Comparison of ENCODE assay signal across 10 mouse cellular contexts in genomic region chr13:98356176-98356972, GRCm38 (mm10). TPM values are rescaled to one million over a fixed set of nuclear protein-coding genes. Genes with fewer than 3 reads are reported as not detected.
DNase-seq lines count a peak whose midpoint lies in the region; ATAC-seq and TF ChIP-seq lines count a peak whose summit lies in the region.
"Had no signal": no experiment of that assay in that cellular context is flagged by ENCODE, and none has a peak within 500 bp of the region (broad histone marks: within the 10 kb centered on the region; RNA-seq: fewer than 3 reads in every experiment).

No protein-coding gene starts in this region.

- H3K79me2 ChIP-seq in heart, adult 2 months (replicated peaks; ENCODE audit: control insufficient read depth, insufficient read depth, low read length), result no peaks in the 10 kb centered on the region

- H3K4me3 ChIP-seq in heart, postnatal 0 days (ENCODE audit: low read depth, low read length), result peak overlapping the region; percentile 49
- H3K4me3 ChIP-seq in heart, adult 2 months, result no peak overlapping the region
- H3K4me3 ChIP-seq in embryonic facial prominence, embryonic 12.5 days, result peak overlapping the region; percentile 66
- peak overlapping the region; percentile 35 for H3K4me3 ChIP-seq in hindbrain, postnatal 0 days (ENCODE audit: low read length)
- H3K4me3 ChIP-seq in neural tube, embryonic 12.5 days, result peak overlapping the region; percentile 49

- H3K36me3 ChIP-seq in heart, postnatal 0 days (replicated peaks; ENCODE audit: control insufficient read depth, insufficient read depth, low read length), result no peaks in the 10 kb centered on the region
- H3K36me3 ChIP-seq in heart, adult 2 months (ENCODE audit: control insufficient read depth, insufficient read depth, low read length), result no peaks in the 10 kb centered on the region
- no peaks in the 10 kb centered on the region for H3K36me3 ChIP-seq in embryonic facial prominence, embryonic 12.5 days
- H3K36me3 ChIP-seq in hindbrain, postnatal 0 days (ENCODE audit: insufficient read depth, low read length), result no peaks in the 10 kb centered on the region
- no peaks in the 10 kb centered on the region for H3K36me3 ChIP-seq in neural tube, embryonic 12.5 days

- H3K9me3 ChIP-seq in heart, postnatal 0 days (replicated peaks; ENCODE audit: control insufficient read depth, low read length), result no peaks in the 10 kb centered on the region
- H3K9me3 ChIP-seq in embryonic facial prominence, embryonic 12.5 days, result no peaks in the 10 kb centered on the region
- no peaks in the 10 kb centered on the region for H3K9me3 ChIP-seq in hindbrain, postnatal 0 days (ENCODE audit: low read length)
- H3K9me3 ChIP-seq in neural tube, embryonic 12.5 days, result no peaks in the 10 kb centered on the region

- peak; percentile 27 for DNase-seq in heart, postnatal 0 days (ENCODE audit: low spot score)
- no peak for DNase-seq in heart, adult 2 months
- peak; percentile 17 for DNase-seq in hindbrain, postnatal 0 days (ENCODE audit: low spot score)
- DNase-seq in right cerebral cortex, postnatal 36 days (ENCODE audit: low spot score in 2 of 2), result no peak
- no peak for DNase-seq in layer of hippocampus, postnatal 36 days

- H3K27me3 ChIP-seq in heart, postnatal 0 days (ENCODE audit: control insufficient read depth, insufficient read depth, low read length), result peaks cover 97% of the 10 kb centered on the region
- H3K27me3 ChIP-seq in heart, adult 2 months (ENCODE audit: control insufficient read depth, insufficient read depth, low read length), result peaks cover 43% of the 10 kb centered on the region
- peaks cover 73% of the 10 kb centered on the region for H3K27me3 ChIP-seq in embryonic facial prominence, embryonic 12.5 days
- H3K27me3 ChIP-seq in hindbrain, postnatal 0 days (ENCODE audit: insufficient read depth, low read length), result peaks cover 73% of the 10 kb centered on the region
- peaks cover 87% of the 10 kb centered on the region for H3K27me3 ChIP-seq in neural tube, embryonic 12.5 days (replicated peaks)

- intact Hi-C loops in heart, adult 2 months (cut with DNase I), result loop anchor here (5.0 to 10.0 kb wide), 2 partner anchors 141 to 228 kb away; no protein-coding TSS in a partner anchor

- no peak for TF ChIP-seq EP300 in heart, postnatal 0 days (IDR thresholded peaks at IDR 0.05; ENCODE audit: low read depth)
- TF ChIP-seq EP300 in heart, adult 2 months (IDR thresholded peaks at IDR 0.05; ENCODE audit: insufficient read depth, low read depth, low read length), result no peak

- no peak for TF ChIP-seq POLR2A in heart, adult 2 months (IDR thresholded peaks at IDR 0.05; ENCODE audit: insufficient read depth, low read depth, low read length)

- no peak overlapping the region for H3K27ac ChIP-seq in heart, postnatal 0 days (ENCODE audit: low read depth)
- no peak overlapping the region for H3K27ac ChIP-seq in heart, adult 2 months
- peak overlapping the region; percentile 91 for H3K27ac ChIP-seq in embryonic facial prominence, embryonic 12.5 days
- no peak overlapping the region for H3K27ac ChIP-seq in hindbrain, postnatal 0 days
- no peak overlapping the region for H3K27ac ChIP-seq in neural tube, embryonic 12.5 days

- 12% methylated on average over 9 of the region's 9 CpGs for WGBS in heart, postnatal 0 days
- WGBS in heart, adult 2 months, result 18% methylated on average over 9 of the region's 9 CpGs
- 4% methylated on average over 9 of the region's 9 CpGs for WGBS in embryonic facial prominence, embryonic 12.5 days
- WGBS in hindbrain, postnatal 0 days, result 8% methylated on average over 9 of the region's 9 CpGs
- WGBS in neural tube, embryonic 12.5 days, result 2% methylated on average over 9 of the region's 9 CpGs

- no peak overlapping the region for H3K9ac ChIP-seq in heart, postnatal 0 days (replicated peaks; ENCODE audit: low read depth, low read length)
- H3K9ac ChIP-seq in heart, adult 2 months (ENCODE audit: low read depth, low read length), result no peak overlapping the region
- H3K9ac ChIP-seq in embryonic facial prominence, embryonic 12.5 days, result peak overlapping the region; percentile 83
- no peak overlapping the region for H3K9ac ChIP-seq in hindbrain, postnatal 0 days (replicated peaks; ENCODE audit: low read length)
- H3K9ac ChIP-seq in neural tube, embryonic 12.5 days, result peak overlapping the region; percentile 69; the same call in 1 of the 2 replicates

- no peak for TF ChIP-seq CTCF in heart, postnatal 0 days (IDR thresholded peaks at IDR 0.05; ENCODE audit: low read depth)
- TF ChIP-seq CTCF in heart, adult 2 months (IDR thresholded peaks at IDR 0.05), result no peak
- TF ChIP-seq CTCF in hindbrain, postnatal 0 days (IDR thresholded peaks at IDR 0.05; ENCODE audit: low read depth), result no peak

- no peak overlapping the region for H3K4me2 ChIP-seq in heart, postnatal 0 days (ENCODE audit: low read depth, low read length)
- peak overlapping the region; percentile 83 for H3K4me2 ChIP-seq in embryonic facial prominence, embryonic 12.5 days (replicated peaks)
- no peak overlapping the region for H3K4me2 ChIP-seq in hindbrain, postnatal 0 days (ENCODE audit: low read depth, low read length)
- peak overlapping the region; percentile 68 for H3K4me2 ChIP-seq in neural tube, embryonic 12.5 days (replicated peaks)

- no peak for ATAC-seq in heart, postnatal 0 days (ENCODE audit: insufficient read depth, low read depth)
- no peak for ATAC-seq in embryonic facial prominence, embryonic 12.5 days (ENCODE audit: insufficient number of reproducible peaks, insufficient read depth, low FRiP score, low TSS enrichment)
- ATAC-seq in hindbrain, postnatal 0 days, result no peak
- ATAC-seq in neural tube, embryonic 12.5 days (ENCODE audit: low FRiP score, low read depth), result no peak
- ATAC-seq in frontal cortex, adult (ENCODE audit: low TSS enrichment), result no peak

- 0 out of 2 replicates have a peak, but pooled peaks cover 4% of the 10 kb centered on the region for H3K4me1 ChIP-seq in heart, postnatal 0 days (ENCODE audit: control insufficient read depth, insufficient read depth)
- H3K4me1 ChIP-seq in heart, adult 2 months (ENCODE audit: control insufficient read depth, insufficient read depth, low read length), result no peaks in the 10 kb centered on the region
- H3K4me1 ChIP-seq in embryonic facial prominence, embryonic 12.5 days, result peaks cover 11% of the 10 kb centered on the region
- 0 out of 2 replicates have a peak, but pooled peaks cover 4% of the 10 kb centered on the region for H3K4me1 ChIP-seq in hindbrain, postnatal 0 days (ENCODE audit: insufficient read depth, low read length)
- peaks cover 24% of the 10 kb centered on the region for H3K4me1 ChIP-seq in neural tube, embryonic 12.5 days

RNA-seq across cellular contexts. Expression of gene Foxd1, which starts 2.3 kb away (rescaled TPM):
- not detected in 2 replicates for total RNA-seq in heart, postnatal 0 days (2014; rRNA removed; ENCODE audit: low replicate concordance)
- polyA plus RNA-seq in heart, postnatal 0 days (2015; fragmentation: Nextera tagmentation; extraction: Ambion mirVana), result not detected in 2 replicates
- total RNA-seq in heart, adult 2 months (2021), result under 1 TPM in 1 of 2 experiments, not detected in 1; 0.05 TPM
- 0.03 and 0.06 TPM in 2 replicates for polyA plus RNA-seq in heart, adult 2 months (2012; rRNA removed)
- polyA plus RNA-seq in embryonic facial prominence, embryonic 12.5 days (2016; fragmentation: Nextera tagmentation; extraction: Ambion mirVana), result 9.5 and 9.9 TPM in 2 replicates
- 1.6 and 2.1 TPM in 2 replicates for total RNA-seq in hindbrain, postnatal 0 days (2014; rRNA removed)
- 0.74 and 0.88 TPM in 2 replicates for polyA plus RNA-seq in hindbrain, postnatal 0 days (2015; fragmentation: Nextera tagmentation; extraction: Ambion mirVana)
- polyA plus RNA-seq in neural tube, embryonic 12.5 days (2016; fragmentation: Nextera tagmentation; extraction: Ambion mirVana), result 4.9 and 5.7 TPM in 2 replicates
- 1 to 10 TPM in 1 of 2 experiments, under 1 TPM in 1; 0.65 to 1.4 TPM for total RNA-seq in layer of hippocampus, postnatal 36 days (2021)
- total RNA-seq: liver, adult 2 months; monocyte, adult 5-6 weeks had no signal
- polyA plus RNA-seq: liver, adult 2 months had no signal

RNA-seq across cellular contexts. Expression of gene Btf3, which starts 39.6 kb away (rescaled TPM):
- total RNA-seq in heart, postnatal 0 days (2014; rRNA removed; ENCODE audit: low replicate concordance), result 208 and 210 TPM in 2 replicates
- polyA plus RNA-seq in heart, postnatal 0 days (2015; fragmentation: Nextera tagmentation; extraction: Ambion mirVana), result 384 and 393 TPM in 2 replicates
- total RNA-seq in heart, adult 2 months (2021), result 100 to 1,000 TPM; 193 to 218 TPM
- 88.2 and 135 TPM in 2 replicates for polyA plus RNA-seq in heart, adult 2 months (2012; rRNA removed)
- 731 and 771 TPM in 2 replicates for polyA plus RNA-seq in embryonic facial prominence, embryonic 12.5 days (2016; fragmentation: Nextera tagmentation; extraction: Ambion mirVana)
- total RNA-seq in hindbrain, postnatal 0 days (2014; rRNA removed), result 181 and 252 TPM in 2 replicates
- 476 and 491 TPM in 2 replicates for polyA plus RNA-seq in hindbrain, postnatal 0 days (2015; fragmentation: Nextera tagmentation; extraction: Ambion mirVana)
- 648 and 669 TPM in 2 replicates for polyA plus RNA-seq in neural tube, embryonic 12.5 days (2016; fragmentation: Nextera tagmentation; extraction: Ambion mirVana)
- total RNA-seq in layer of hippocampus, postnatal 36 days (2021), result 100 to 1,000 TPM; 187 to 191 TPM

Comparison
In these comparisons a context has a peak if more than half of its experiments do, and no peak if none do; other contexts are left out.
1. DNase-seq: peak in heart, postnatal 0 days (single experiment) and hindbrain, postnatal 0 days (single experiment); none in heart, adult 2 months (0 of 2), right cerebral cortex, postnatal 36 days (0 of 2) and layer of hippocampus, postnatal 36 days (0 of 2).
2. H3K4me2 ChIP-seq: peak in embryonic facial prominence, embryonic 12.5 days (single experiment) and neural tube, embryonic 12.5 days (single experiment); none in heart, postnatal 0 days (single experiment) and hindbrain, postnatal 0 days (single experiment).
3. H3K9ac ChIP-seq: peak in embryonic facial prominence, embryonic 12.5 days (single experiment) and neural tube, embryonic 12.5 days (single experiment); none in heart, postnatal 0 days (single experiment), heart, adult 2 months (single experiment) and hindbrain, postnatal 0 days (single experiment).